Mouse (Mus musculus) heart, postnatal 10 days (tissue): ENCODE data around the gene Chsy1. TPM values are rescaled to one million over a fixed set of nuclear protein-coding genes. Genes with fewer than 3 reads are reported as not detected.

ENCODE experiments used
- DNase-seq, 2 experiments: peaks; one replicate each; pipeline ENCODE4 v3.0.0; 2021
- intact Hi-C: fragments of 180-260 bp; cut with DNase I; formaldehyde crosslinking; loops from one replicate; pipeline ENCODE4 v1.15.1; 2025
- total RNA-seq, 2 experiments: library from RNA; stranded (reverse); gene quantifications; 2 replicates each; pipeline ENCODE4 v1.2.3; 2021

Gene Chsy1
- 10 to 100 TPM; 37.6 to 37.9 TPM for total RNA-seq

DNA sequence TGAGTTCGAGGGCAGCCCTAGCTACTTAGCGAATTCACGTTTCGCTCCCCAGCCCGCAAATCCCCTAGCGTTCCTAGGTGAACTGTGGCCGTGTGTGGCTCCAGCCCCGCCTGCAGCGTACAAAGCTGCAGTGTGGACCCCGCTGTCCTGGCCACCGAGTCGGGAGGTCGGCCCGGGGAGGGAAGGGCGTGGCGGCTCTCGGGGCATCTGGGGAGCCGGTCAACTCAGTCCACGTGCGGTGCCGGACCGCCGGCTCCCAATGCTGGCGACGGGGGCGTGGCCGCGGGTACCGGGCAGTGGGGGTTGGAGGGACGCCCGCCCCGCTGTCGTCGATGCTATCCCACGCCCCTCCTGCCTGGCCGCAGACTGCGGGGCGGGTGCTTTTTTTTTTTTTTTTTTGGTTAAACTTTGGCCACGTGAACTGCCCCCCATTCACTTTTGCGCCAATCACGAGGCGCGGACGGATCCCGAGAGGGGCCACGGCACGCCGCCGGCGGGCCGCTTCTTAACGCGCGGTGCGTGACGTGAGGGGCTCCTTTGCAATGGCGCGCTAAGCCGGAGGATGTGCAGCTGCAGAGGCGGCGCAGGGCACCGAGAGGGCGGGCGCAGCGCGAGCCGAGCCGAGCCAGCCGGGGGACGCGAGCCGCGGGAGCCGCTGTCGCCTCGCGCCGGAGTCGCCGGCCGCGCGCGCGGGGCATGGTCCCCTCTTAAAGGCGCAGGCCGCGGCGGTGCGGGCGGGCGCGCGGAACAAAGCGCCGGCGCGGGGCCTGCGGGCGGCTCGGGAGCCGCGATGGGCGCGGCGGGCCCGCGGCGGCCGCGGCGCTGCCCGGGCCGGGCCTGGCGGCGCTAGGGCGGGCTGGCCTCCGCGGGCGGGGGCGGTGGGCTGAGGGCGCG lies at the start of gene Chsy1:
Gene Chsy1, plus strand, starts transcription at position 555 of the 894 bp plus-strand sequence.
- intact Hi-C loops: loop anchor here (1.0 kb wide), 1 partner anchor 141 kb away; no protein-coding TSS in a partner anchor
- DNase-seq: peak; percentile 94

DNA sequence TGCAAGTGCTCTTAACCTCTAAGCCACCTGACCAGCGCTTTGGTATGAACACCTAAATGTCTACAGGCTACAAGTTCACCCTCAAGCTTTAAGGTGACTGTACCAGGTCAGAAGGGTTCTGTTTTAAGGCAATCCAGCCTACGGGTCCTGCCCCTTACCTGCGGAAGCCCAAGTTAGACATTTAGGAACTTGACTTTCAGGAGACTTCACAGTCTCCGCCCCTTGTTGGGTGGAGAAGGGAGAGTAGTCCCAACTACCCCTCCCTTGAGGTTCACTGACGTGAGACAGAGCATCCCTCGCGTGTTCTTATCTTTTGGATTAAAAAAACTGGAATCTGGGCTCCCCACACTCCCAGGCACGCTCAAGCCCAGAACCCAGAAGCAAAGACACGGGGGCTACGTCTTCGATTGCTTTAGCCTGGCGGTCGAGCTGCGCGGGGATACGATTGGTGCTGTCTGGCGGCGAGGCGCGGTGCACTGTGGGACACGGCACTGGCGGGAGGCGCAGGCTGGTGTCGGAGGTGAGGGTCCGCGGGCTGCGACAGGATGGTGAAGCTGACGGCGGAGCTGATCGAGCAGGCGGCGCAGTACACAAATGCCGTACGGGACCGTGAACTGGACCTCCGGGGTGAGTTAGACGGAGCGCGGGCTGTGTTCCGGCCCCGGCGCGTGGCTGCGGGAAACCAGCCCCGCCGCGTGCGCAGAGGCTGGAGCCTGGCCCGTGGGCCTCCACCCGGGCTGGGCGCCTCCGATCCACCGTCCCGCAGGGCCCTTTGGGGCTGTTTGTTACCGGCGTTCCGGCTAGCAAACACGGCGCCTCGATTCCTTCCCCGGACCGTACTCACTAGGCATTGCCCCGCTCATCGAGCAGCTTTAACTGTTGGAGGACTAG lies 49.0 kb upstream of the Chsy1 start:
- intact Hi-C loops: no loop called here
- DNase-seq: peak; percentile 93 to 94

DNA sequence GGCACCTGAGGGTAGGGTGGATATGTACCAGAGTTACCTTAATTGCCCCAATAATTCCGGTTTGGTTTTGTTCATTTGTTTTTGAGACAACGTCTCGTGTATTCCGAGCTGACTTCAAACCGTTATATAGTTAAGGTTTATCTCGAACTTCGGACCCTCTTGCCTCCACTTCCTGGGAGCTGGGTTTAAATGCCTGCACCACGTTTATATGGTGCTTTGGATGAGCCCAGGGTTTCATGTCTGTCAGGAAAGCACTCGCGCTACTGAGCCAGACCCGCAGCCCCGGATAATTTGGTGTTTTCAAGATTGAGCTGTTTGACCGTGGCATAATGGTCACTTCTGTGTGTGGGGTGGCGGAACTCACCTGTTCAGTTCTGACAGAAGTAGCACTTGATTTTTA lies 48.3 kb upstream of the Chsy1 start:
- DNase-seq: no peak
- intact Hi-C loops: no loop called here

DNA sequence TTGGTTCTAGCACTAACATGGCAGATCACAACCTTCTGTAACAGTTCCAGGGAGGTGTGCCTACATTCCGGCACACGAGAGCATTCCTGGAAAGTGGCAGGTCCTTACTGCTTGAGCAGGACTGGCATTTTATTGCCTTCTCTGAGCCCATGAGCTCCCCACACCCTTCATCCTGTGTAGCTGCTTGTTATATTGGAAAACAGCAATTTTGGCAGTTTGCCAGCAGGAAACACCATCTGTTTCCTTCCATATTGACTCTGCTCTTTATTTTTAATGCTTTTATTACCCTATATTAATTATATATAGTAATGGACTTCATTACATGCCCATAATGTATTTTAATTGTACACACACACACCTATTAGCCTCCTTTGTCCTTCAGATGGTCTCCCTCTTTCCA lies 32.9 kb upstream of the Chsy1 start:
- intact Hi-C loops: no loop called here
- peak in 1 of 2 experiments; percentile 10 for DNase-seq

DNA sequence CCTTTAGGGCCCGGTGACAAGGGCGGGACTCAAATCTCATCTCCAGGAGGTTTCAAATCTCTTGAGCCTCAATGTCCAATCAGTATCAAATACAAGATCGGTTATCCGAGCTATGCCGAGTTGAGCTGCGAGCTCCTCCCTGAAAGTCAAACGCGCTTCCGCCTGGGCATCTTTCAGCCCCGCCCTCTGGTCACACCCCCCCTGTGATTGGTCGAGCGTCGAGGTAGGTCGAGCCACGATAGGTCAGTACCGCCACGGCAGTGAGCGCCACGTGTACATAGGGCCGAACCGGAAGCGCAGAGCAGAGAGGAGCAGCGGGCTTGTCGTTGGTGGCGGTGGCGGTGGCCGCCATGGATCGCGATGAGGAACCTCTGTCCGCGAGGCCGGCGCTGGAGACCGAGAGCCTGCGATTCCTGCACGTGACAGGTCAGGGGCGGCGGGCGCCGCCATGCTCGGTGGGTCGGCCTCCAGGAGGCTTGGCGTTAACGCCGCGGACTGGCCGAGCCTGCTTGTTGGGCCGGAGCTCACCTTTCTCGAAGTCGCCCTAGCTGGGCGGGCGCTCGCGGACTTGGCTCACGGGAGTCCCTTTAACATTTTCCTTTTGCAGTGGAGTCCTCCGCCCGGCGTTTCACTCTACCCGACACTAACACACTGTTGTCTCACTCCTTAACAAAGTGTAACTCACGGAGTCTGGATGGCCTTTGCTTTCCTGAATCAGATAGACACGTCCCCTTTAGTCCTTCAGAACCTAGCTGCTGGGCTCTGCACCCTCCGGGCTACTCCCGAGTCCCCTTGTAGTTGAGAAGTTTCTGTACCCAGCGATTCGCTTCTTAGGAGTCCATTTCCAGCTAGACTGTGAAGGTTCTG lies 29.7 kb upstream of the Chsy1 start, which contains the start of gene Selenos:
Gene Selenos, plus strand, starts transcription at position 286 of the 867 bp plus-strand sequence.
- intact Hi-C loops: no loop called here
- DNase-seq: peak; percentile 96 to 97

DNA sequence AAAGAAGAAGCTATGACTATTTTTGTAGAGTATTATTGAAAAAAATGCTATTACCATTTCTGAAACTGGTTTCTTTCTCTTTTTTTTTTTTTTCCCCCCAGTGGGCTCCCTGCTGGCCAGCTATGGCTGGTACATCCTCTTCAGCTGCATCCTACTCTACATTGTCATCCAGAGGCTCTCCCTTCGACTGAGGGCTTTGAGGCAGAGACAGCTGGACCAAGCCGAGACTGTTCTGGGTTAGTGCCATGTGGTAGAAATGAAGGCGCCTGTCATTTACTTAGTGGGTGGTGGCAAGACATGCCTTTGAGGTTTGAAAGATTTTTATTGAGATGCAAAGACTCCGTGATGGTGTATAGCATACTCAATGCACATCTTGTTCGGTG lies 29.1 kb upstream of the Chsy1 start:
- peak in 1 of 2 experiments; percentile 13 for DNase-seq
- intact Hi-C loops: no loop called here

DNA sequence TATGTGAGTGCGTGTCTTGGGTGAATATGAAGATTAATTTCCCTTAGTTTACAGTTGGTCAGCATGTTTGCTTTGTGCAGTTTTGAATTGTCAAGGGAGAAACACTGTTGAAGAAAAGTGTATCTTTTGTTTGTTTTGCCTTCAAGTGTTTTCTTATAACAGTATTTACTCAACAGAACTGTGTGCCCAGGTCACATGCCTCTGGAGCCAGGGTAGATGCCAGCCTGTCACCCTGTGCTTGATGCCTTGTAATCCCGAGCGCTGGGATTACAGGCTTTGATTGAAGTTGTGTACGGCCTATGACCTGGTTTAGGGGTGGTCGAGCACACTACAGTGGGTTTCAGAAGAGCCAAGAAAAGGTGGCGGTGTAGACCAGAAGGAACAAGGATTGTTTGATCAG lies 25.6 kb upstream of the Chsy1 start:
- DNase-seq: no peak
- intact Hi-C loops: no loop called here

DNA sequence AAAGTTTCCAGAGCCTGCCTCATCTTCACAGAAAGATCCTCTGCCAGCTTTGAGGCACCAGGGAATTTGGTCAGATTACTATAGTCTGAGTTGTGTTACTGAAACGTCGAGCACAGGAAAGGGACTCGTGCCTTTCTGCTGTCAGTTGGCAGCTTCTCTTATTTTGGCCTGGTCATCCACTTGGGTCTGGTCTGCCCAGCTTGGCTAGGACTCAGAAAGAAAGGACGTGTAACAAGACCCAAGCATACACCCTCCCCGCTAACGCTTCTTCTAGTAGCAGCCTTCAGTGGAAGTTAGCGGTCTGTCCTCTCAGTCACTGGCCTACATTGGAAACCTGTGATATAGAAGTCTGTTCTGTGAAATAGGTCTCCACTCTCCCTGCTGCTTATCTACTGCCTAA lies 24.8 kb upstream of the Chsy1 start:
- DNase-seq: no peak
- intact Hi-C loops: no loop called here

DNA sequence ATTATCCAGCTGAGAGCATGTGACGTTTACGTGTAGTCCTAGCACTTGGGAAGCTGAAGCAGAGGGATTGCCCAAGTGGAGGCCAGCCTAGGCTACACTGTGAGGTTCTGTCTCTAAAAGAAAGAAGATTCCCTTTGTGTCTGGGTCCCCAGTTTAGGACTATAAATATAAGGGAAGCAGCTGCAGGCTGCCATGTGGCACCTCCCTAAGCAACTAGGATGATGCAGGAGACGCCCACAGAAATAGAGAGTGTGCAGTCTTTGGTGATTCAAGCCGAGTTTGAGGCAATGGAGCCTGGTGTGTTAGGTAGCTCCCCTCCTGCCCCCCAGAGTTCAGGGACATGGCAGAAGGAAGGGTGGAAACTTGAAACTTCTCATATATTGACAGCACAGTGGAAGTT lies 21.7 kb upstream of the Chsy1 start:
- no peak for DNase-seq
- intact Hi-C loops: no loop called here

DNA sequence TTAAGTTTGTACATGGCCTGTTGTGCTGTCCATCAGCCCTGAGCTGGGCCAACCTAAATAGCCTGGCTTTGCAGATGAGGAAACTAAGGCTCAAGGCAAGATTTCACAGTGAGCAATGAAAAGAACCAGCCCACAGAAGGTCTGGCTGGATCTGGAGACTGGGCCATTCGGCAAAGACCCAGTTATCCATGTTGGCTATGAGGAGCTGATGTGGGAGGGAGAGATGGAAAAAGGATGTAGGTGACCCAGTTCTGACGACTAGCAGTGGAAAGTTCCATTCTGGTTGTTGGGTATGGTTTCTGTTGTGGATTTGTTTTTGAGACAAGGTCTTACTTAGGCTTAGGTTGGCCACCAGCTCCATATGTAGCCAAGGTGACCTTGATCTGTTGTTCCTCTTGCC lies 21.2 kb upstream of the Chsy1 start:
- intact Hi-C loops: no loop called here
- DNase-seq: no peak

DNA sequence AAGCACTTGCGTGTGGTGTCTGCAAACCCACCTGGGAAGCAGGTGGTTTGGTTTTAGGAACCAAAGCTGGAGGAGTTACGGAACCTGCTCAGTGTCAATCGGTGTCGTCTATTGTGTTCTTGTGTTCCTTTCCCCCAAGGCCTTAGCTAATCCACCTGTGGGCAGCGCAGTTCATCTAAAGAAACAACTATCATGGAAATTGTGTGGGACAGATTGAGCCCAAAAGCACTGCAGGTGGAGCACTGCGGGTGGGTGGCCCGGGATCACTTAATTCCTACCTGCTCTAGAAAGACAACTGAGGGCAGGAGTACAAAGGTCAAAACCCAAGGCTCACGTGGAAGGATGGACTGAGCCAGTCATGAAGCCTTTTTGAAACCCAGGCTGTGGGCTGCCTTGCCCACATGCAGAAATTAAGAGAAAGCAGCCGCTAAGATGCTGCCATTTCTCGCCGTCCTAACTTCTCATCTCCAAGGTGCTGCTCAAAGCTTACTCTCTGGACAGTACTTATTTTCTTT lies 18.6 kb upstream of the Chsy1 start:
- DNase-seq: no peak
- intact Hi-C loops: no loop called here

DNA sequence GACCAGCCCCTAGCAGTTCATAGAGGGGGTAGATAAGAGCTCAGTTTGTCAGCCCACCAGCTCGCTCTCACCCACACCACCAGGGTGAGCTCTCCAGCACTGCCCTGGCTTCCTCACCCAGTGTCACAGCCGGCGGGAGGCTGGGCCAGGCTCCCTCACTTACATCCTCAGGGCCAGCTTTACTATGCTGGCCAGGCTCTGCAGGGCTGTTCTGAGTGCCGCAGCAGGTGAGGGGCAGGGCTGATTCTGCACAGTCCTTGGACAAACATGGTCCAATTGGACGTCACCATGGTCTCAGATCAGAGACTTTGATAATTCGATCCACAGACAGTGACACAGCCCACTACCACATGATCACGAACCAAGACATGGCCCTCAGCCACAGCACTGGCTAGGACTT lies 17.8 kb upstream of the Chsy1 start:
- no peak for DNase-seq
- intact Hi-C loops: no loop called here

DNA sequence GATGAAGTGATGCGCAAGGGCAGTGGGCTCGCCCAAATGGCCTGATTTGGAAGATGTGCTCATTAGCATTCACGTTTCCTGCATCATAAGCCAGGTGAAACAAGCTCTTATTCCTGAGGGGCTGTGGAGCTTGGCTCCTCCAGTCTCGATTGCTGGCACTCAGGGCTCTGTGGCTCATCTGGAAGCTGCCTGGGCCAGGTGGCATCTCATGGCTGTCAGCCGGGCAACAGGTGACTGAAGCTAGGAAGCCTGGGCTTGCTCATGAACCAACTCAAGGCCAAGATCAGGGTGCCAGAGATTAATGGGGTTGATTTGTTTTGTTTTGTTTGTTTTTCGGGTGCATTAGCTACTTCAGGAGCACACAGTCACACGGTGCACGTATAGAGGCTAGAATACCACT lies 16.7 kb upstream of the Chsy1 start:
- intact Hi-C loops: no loop called here
- no peak for DNase-seq

DNA sequence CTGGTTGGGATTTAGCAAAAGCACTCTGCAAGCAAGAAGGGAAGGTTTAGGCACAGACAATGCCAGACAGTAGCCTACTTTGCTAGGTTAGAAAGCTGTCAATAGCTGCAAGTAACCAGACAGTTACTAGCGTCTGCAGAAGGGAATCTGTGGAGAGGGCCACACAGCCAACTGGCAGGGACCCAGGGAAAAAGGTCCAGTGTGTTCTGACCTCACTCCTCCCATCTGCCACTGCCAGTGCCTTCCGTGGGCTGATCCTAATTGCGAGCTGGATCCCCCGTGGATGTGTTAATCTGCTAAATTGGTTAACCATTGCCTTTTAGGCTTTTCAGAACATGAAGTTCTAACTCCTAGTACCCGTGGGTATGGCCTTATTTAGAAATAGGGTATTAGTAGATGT lies 15.2 kb upstream of the Chsy1 start:
- intact Hi-C loops: no loop called here
- no peak for DNase-seq

DNA sequence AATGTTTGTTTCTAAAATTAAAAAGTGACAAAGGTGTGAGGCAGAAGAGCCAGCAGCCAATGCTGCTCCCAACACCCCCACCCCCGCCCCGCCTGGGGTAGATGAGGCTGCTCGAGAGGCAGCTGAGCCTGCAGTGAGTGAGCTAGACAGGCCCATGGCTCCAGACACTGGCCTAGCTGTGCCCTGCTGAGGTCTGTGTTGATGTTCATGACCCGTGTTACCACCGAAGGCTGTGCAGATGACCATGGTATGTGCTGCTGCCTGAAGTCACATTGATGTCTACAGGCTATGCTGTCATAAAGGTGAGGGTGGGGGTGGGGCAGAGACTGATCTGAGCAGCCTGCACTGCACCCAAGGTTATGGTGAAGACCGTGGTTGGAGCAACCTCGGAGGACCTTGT lies 10.5 kb upstream of the Chsy1 start:
- intact Hi-C loops: loop anchor here (2.0 kb wide), 1 partner anchor 290 kb away; the partner anchor contains the start of gene Lrrk1
- no peak for DNase-seq

DNA sequence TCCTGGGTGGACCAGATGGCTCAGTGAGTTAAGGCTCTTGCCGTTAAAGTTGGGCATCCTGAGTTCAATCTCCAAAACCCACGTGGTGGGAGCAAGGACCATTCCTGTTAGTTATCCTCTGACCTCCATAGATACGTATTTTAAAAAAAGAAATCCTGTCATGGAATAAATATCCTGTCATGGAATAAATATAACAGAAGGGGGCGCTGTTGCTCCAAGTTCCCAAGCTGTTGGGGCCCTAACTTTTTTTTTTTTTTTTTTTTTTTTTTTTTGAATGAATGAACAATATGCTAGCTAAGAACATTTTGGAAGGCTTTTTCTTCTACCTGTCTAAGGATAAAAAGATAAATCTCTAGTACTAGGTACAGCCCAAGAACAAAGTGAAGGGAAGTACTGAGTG lies 7.4 kb upstream of the Chsy1 start:
- intact Hi-C loops: loop anchor here (1.0 to 2.0 kb wide), 2 partner anchors 198 to 559 kb away; no protein-coding TSS in a partner anchor
- DNase-seq: peak; percentile 45 to 72

DNA sequence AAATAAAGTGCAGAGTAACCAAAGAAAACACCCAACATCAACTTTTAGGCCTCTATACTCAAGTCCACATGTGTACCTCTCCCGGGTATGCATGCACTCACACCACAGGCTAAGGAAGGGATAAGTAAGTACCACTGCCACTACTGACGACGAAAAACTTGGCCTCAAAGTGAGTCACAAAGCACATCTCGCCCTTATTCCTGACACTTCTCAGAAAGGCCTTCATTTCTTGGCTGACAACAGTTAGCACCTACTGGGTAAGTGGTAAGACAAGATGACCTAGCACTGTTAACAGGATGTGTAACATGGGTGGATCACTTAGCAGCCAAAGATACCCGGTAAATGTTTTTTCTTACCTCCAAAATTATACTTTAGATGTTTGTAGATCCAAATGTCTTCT lies 4.8 kb upstream of the Chsy1 start:
- DNase-seq: no peak
- intact Hi-C loops: no loop called here

DNA sequence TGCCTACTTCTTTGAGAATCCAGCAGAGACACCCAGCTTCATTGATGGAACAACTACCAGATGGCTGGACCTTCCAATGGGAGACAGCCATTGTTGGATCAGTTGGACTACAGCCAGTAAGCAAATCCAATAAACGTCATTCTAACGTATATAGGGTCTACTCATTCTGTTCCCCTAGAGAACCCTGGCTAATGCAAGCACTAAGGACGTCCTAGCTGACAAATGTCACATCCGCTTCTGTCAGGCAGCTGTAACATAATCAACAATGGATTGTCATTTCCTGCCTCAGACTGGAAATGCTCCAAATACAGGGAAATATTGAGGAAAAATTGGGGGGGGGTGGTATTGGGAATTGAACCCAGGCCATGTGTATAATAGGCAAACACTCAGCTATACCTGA lies 3.5 kb upstream of the Chsy1 start:
- intact Hi-C loops: no loop called here
- no peak for DNase-seq

DNA sequence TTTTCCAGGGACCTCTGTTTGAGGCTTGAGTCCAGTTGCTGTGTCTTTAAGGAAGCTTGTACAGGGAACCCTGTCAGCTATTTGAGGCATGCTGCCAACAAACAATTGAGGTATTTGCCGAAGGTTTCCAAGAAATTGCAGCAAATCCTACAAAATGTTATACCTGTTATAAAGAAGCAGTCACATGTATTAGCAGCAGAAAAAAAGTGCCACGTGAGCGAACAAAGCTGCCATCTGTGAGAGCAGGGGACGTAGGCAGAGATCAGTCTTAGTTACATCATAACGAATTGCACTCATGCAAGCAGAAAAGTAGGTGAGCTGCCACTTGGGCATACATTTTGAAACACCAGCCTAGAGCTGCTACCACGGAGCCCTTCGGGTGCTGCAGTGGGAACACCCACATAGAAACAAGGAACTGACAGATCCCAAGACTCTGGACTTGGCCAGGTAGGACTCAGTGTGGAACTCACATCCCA lies 2.7 kb upstream of the Chsy1 start:
- intact Hi-C loops: no loop called here
- no peak for DNase-seq

DNA sequence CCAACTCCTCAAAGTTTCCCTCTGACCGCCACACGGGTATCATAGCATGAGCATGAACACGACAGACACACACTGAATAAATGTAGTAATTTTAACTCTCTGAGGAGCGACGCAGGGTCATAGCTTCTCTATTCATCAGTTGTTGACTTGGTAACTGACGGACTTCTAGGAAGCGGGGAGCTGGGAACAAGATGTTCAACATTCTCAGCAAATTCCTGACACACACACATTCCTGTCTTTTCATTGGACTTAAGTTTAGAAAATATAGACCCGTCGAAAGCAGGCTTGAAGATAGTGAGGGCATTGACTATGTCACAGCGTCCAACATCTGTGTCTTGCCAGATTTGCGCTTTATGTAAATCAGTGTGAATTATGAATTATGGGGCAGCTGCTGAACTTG lies 2.1 kb upstream of the Chsy1 start:
- intact Hi-C loops: no loop called here
- no peak for DNase-seq
